Comparison of ENCODE assay signal across 18 mouse cellular contexts in genomic region chr2:125293969-125294491, GRCm38 (mm10). TPM values are rescaled to one million over a fixed set of nuclear protein-coding genes. Genes with fewer than 3 reads are reported as not detected.
DNase-seq lines count a peak whose midpoint lies in the region; ATAC-seq lines count a peak whose summit lies in the region.
"Had no signal": no experiment of that assay in that cellular context is flagged by ENCODE, and none has a peak within 500 bp of the region (broad histone marks: within the 10 kb centered on the region; RNA-seq: fewer than 3 reads in every experiment).

No protein-coding gene starts in this region.

- WGBS in heart, embryonic 11.5 days (ENCODE audit: insufficient replicate concordance) = 79% methylated on average over 5 of the region's 5 CpGs

- no peaks in the 10 kb centered on the region for H3K9me3 ChIP-seq in heart, embryonic 11.5 days (replicated peaks; ENCODE audit: control insufficient read depth, low read length)
- H3K9me3 ChIP-seq: embryonic facial prominence, embryonic 13.5 days; forebrain, embryonic 12.5 days; intestine, embryonic 15.5 days; liver, embryonic 12.5 days; lung, embryonic 15.5 days had no signal

- H3K4me2 ChIP-seq in heart, embryonic 11.5 days = no peak overlapping the region
- H3K4me2 ChIP-seq: embryonic facial prominence, embryonic 13.5 days; forebrain, embryonic 12.5 days; hindbrain, embryonic 14.5 days; intestine, embryonic 15.5 days; liver, embryonic 12.5 days; lung, embryonic 15.5 days had no signal

- no peak for ATAC-seq in heart, embryonic 11.5 days (replicated peaks; ENCODE audit: insufficient number of reproducible peaks, low FRiP score, low TSS enrichment)
- ATAC-seq: intestine, embryonic 15.5 days; liver, embryonic 12.5 days had no signal

- DNase-seq in heart, adult 18-20 months = peak; percentile 46 to 60
- peak; percentile 22 for DNase-seq in urinary bladder, postnatal 25 days (ENCODE audit: low spot score)
- DNase-seq in urinary bladder, postnatal 10 days (ENCODE audit: low spot score) = no peak
- DNase-seq in gastrocnemius, postnatal 14 days = peak; percentile 45
- DNase-seq in cerebellum, postnatal 25 days = no peak
- DNase-seq in embryo, embryonic 9.5 days (ENCODE audit: extremely low spot score) = no peak
- DNase-seq: adrenal gland, postnatal 10 days; cerebellum, adult 2 months; right cerebral cortex, postnatal 25 days; thymus, postnatal 25 days had no signal

- no peak overlapping the region for H3K4me3 ChIP-seq in heart, embryonic 11.5 days (ENCODE audit: low read depth, low read length)
- H3K4me3 ChIP-seq: embryonic facial prominence, embryonic 13.5 days; forebrain, embryonic 12.5 days; heart, adult 2 months; intestine, embryonic 15.5 days; liver, embryonic 12.5 days; lung, embryonic 15.5 days had no signal

- no peaks in the 10 kb centered on the region for H3K27me3 ChIP-seq in heart, embryonic 11.5 days (ENCODE audit: control insufficient read depth, insufficient read depth, low read length)
- H3K27me3 ChIP-seq: embryonic facial prominence, embryonic 13.5 days; forebrain, embryonic 12.5 days; intestine, embryonic 15.5 days; liver, embryonic 12.5 days; lung, embryonic 15.5 days had no signal

- no peak overlapping the region for H3K27ac ChIP-seq in heart, embryonic 11.5 days (ENCODE audit: low read depth, low read length)
- H3K27ac ChIP-seq: embryonic facial prominence, embryonic 13.5 days; forebrain, embryonic 12.5 days; heart, adult 2 months; hindbrain, embryonic 14.5 days; intestine, embryonic 15.5 days; liver, embryonic 12.5 days had no signal

- no peaks in the 10 kb centered on the region for H3K4me1 ChIP-seq in heart, embryonic 11.5 days (ENCODE audit: control insufficient read depth, insufficient read depth, low read length)
- H3K4me1 ChIP-seq: forebrain, embryonic 12.5 days; intestine, embryonic 15.5 days; liver, embryonic 12.5 days had no signal

- no peak overlapping the region for H3K9ac ChIP-seq in heart, embryonic 11.5 days (ENCODE audit: low read depth, low read length)
- H3K9ac ChIP-seq: embryonic facial prominence, embryonic 13.5 days; forebrain, embryonic 12.5 days; hindbrain, embryonic 14.5 days; intestine, embryonic 15.5 days; liver, embryonic 12.5 days; lung, embryonic 15.5 days had no signal

- H3K36me3 ChIP-seq in heart, embryonic 11.5 days (ENCODE audit: control insufficient read depth, insufficient read depth, low read length) = no peaks in the 10 kb centered on the region
- H3K36me3 ChIP-seq: embryonic facial prominence, embryonic 13.5 days; forebrain, embryonic 12.5 days; intestine, embryonic 15.5 days; liver, embryonic 12.5 days; lung, embryonic 15.5 days had no signal

- intact Hi-C loops in gastrocnemius, postnatal 14 days (cut with DNase I; ENCODE audit: low total_unique reads) = no loop called here

RNA-seq across cellular contexts. Expression of gene Dut, which starts 47.0 kb away (rescaled TPM):
- total RNA-seq in heart, adult 18-20 months (2021) = 10 to 100 TPM; 31.9 to 32.5 TPM
- polyA plus RNA-seq in heart, embryonic 11.5 days (2014; fragmentation: Nextera tagmentation; extraction: Ambion mirVana) = 148 and 156 TPM in 2 replicates
- 10 to 100 TPM; 10.2 to 12.6 TPM for total RNA-seq in gastrocnemius, postnatal 14 days (2021)

Comparison
In these comparisons a context has a peak if more than half of its experiments do, and no peak if none do; other contexts are left out.
1. DNase-seq: peak in heart, adult 18-20 months (2 of 2), urinary bladder, postnatal 25 days (single experiment) and gastrocnemius, postnatal 14 days (single experiment); none in urinary bladder, postnatal 10 days (single experiment), cerebellum, postnatal 25 days (0 of 2) and embryo, embryonic 9.5 days (single experiment).